Mouse (Mus musculus) thymus, postnatal 0 days (tissue): ENCODE results near the gene Prkcd. TPM values are rescaled to one million over a fixed set of nuclear protein-coding genes. Genes with fewer than 3 reads are reported as not detected.
A peak's percentile ranks its signal among the peaks of the same experiment; 100 is the strongest.

Experiments
- microRNA-seq: library from miRNA; unstranded; fragments of <30 nt; microRNA quantifications from one replicate; pipeline ENCODE4, GENCODE M21; 2016; ENCODE audit warnings: borderline number of aligned reads
- polyA plus RNA-seq: library from polyadenylated mRNA; unstranded; fragments of >200 nt; fragmentation: Nextera tagmentation; extraction: Ambion mirVana; gene quantifications from 2 replicates; pipeline ENCODE4 v1.2.1, GENCODE M21; 2015

The Prkcd gene
- polyA plus RNA-seq, 1 experiment from 2014 or later, result 63.7 TPM

Small RNAs within 50 kb of the gene (microRNA-seq; reads per million reads assigned to microRNA genes)
- gene Mir3076, result 5.4 reads per million, percentile 7 among the genes with 10 or more reads in this experiment

Other genes starting within 250 kb of the Prkcd start
- gene Dcp1a, start 146.7 kb downstream of the Prkcd start, polyA plus RNA-seq, result 17.4 and 17.7 TPM in 2 replicates
- 1.1 and 1.9 TPM in 2 replicates for gene Cacna1d, start 134.8 kb downstream of the Prkcd start, polyA plus RNA-seq
- gene Tkt, start 77.9 kb downstream of the Prkcd start, polyA plus RNA-seq, result 246 and 255 TPM in 2 replicates
- gene Rft1, start 28.1 kb upstream of the Prkcd start, polyA plus RNA-seq, result 10.5 and 12.0 TPM in 2 replicates
- gene Sfmbt1, start 88.6 kb upstream of the Prkcd start, polyA plus RNA-seq, result 18.0 and 18.4 TPM in 2 replicates
- gene Tmem110, start 199.4 kb upstream of the Prkcd start, polyA plus RNA-seq, result 18.3 and 19.9 TPM in 2 replicates